Mouse (Mus musculus) neutrophil, adult 59 days (primary cell): ENCODE measurements around the gene Nbr1. TPM values are rescaled to one million over a fixed set of nuclear protein-coding genes. Genes with fewer than 3 reads are reported as not detected.

Source experiments
- total RNA-seq, 2 experiments: library from RNA; stranded (reverse); gene quantifications; 1 replicate in 1 of 2; 2 replicates in 1 of 2; pipeline ENCODE4 v1.2.4; 2023

The Nbr1 gene
- 10 to 100 TPM; 73.5 to 93.1 TPM for total RNA-seq

DNA sequence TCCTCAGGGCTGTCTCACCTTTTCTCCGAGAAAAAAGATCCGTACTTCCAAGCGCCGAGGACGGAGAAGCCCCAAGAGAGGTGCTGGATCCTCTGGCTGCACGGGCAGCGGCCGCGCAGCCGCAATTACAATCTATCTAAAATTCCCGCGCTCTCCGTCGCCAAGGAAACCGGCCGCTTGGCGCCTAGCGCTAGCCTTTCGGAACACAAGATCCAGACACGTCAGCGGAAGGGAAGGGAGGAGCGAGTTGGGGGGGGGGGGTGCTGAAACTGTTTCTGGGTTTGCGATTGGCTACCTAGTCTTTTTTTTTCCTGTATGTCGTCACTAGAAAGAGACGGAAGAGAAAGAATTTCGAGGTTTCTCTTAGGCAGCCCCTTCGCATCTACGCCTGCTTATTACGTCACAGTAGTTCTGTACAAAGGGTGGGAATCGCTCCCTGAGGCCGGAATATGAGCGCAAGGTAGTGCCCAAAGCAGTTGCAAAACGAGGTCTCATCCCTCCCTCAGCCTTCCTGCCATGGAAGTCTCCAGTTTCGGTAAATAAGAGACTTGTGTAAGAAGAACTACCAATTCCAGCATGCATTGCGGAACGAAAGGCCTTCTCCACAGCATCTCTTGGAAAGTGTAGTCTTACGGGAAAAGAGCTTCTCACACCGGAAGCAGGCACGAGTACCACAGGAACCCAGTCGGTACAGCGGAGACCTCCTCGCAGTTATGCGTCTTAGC lies at the start of gene Nbr1, which contains the start of gene Brca1:
Gene Nbr1, plus strand, starts transcription at position 399 of the 725 bp plus-strand sequence.
Gene Brca1, minus strand, starts transcription at position 205 of the 725 bp plus-strand sequence.

DNA sequence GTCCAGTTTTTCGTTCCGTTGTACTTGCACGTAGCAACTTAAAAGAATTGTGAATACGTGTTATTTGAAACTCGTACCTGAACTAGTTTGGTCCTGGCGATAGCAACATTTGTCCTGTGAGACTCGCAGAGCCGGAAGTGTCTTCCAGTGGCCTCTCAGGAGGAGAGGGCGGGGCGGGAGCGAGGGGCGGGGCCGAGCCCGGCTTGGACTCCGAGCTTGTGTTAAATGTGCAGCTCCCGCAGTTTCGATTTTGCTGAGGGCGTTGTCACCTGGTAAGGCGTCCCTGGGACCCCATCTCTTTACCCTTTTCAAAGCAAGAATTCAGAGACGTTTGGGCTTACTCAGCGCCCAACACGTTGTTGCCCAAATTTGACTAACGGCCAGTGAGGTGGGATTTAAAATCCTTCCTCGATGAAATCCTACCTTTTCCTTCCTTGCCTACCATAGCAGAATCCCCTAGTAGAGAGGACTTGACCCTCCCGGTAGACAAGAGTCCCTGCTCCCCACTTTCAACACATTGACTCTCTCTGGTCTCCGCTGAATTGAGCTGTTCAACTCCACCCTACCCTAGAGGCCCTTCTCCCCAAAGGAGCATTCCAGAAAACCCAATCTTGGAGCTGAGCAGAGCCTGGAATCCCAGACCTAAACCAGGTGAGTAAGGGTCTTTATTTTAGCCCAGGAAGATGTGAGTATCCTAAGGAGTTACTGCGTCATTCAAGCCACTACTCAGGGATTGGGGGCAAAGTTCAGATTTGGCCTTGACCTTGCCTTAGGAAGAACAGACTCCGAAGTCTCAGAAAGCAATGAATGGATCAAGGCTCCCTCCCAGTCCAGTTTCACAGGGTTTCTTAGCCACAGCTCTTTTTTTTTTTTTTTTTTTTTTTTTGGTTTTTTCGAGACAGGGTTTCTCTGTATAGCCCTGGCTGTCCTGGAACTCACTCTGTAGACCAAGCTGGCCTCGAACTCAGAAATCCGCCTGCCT lies 30.4 kb downstream of the Nbr1 start, which contains the start of gene Tmem106a:
Gene Tmem106a, plus strand, starts transcription at position 189 of the 982 bp plus-strand sequence.

DNA sequence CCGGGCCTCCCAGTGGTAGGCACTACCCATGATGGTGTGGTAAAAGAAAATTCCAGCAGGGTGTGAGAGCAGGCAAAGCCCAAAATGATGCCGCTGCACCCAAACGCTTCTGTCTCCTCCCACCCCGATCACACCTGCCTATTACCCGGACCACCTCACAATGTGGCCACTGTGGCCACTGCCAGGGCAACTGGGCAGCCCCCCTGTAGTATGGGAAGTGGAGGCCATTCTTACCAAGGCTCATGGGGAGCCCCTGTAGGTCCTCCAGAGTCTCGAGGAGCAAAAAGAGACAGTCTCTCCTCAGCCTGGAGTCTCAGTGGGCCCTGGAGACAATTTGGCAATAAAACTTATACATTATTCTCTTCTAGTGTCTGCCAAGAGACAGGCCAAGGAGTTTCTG lies 47.2 kb downstream of the Nbr1 start, which contains the start of gene Gm11634:
Gene Gm11634, minus strand, starts transcription at position 101 of the 400 bp plus-strand sequence.

GRCm38 (mm10) chr11:101626995-101627856 lies 75.3 kb downstream of the Nbr1 start, which contains the start of gene Rdm1:
Gene Rdm1, plus strand, starts transcription at chr11:101627195.

Other genes starting within 250 kb of the Nbr1 start
- 100 to 1,000 TPM; 143 to 152 TPM for gene Becn1, start 249.9 kb upstream of the Nbr1 start, total RNA-seq
- 10 to 100 TPM; 64.4 to 73.2 TPM for gene Psme3, start 235.9 kb upstream of the Nbr1 start, total RNA-seq
- 1 to 10 TPM; 3.4 TPM for gene Aoc2, start 227.1 kb upstream of the Nbr1 start, total RNA-seq
- gene Aoc3, start 221.5 kb upstream of the Nbr1 start, total RNA-seq = not detected
- not detected for gene G6pc, start 184.6 kb upstream of the Nbr1 start, total RNA-seq
- gene Aarsd1, start 134.5 kb upstream of the Nbr1 start, total RNA-seq = 10 to 100 TPM; 12.1 to 15.2 TPM
- under 1 TPM; 0.47 to 0.82 TPM for gene Gm27029, start 127.4 kb upstream of the Nbr1 start, total RNA-seq
- 1 to 10 TPM; 8.5 TPM for gene Rundc1, start 127.1 kb upstream of the Nbr1 start, total RNA-seq
- under 1 TPM in 1 of 2 experiments, not detected in 1; 0.64 TPM for gene Ptges3l, start 126.8 kb upstream of the Nbr1 start, total RNA-seq
- gene Rpl27, start 109.9 kb upstream of the Nbr1 start, total RNA-seq = 10 to 100 TPM; 37.5 to 40.7 TPM
- gene Ifi35, start 103.7 kb upstream of the Nbr1 start, total RNA-seq = 10 to 100 TPM; 21.7 to 23.3 TPM
- under 1 TPM; 0.42 to 0.60 TPM for gene Rnd2, start 87.2 kb upstream of the Nbr1 start, total RNA-seq
- 10 to 100 TPM; 15.0 to 16.3 TPM for gene Vat1, start 85.9 kb upstream of the Nbr1 start, total RNA-seq
- gene Brca1, start 194 bp upstream of the Nbr1 start, total RNA-seq = 10 to 100 TPM; 15.6 to 19.0 TPM
- gene Tmem106a, start 30.1 kb downstream of the Nbr1 start, total RNA-seq = 10 to 100 TPM; 10.5 to 13.5 TPM
- not detected for gene Gm11634, start 47.1 kb downstream of the Nbr1 start, total RNA-seq
- 10 to 100 TPM; 12.2 to 18.4 TPM for gene Rdm1, start 75.0 kb downstream of the Nbr1 start, total RNA-seq
- 1 to 10 TPM in 1 of 2 experiments, under 1 TPM in 1; 0.84 to 1.9 TPM for gene Arl4d, start 113.4 kb downstream of the Nbr1 start, total RNA-seq
- gene Dhx8, start 180.8 kb downstream of the Nbr1 start, total RNA-seq = 10 to 100 TPM; 40.0 to 44.7 TPM
- gene Etv4, start 233.2 kb downstream of the Nbr1 start, total RNA-seq = not detected